Comparison of ENCODE assay signal across 42 mouse cellular contexts in the genomic region with DNA sequence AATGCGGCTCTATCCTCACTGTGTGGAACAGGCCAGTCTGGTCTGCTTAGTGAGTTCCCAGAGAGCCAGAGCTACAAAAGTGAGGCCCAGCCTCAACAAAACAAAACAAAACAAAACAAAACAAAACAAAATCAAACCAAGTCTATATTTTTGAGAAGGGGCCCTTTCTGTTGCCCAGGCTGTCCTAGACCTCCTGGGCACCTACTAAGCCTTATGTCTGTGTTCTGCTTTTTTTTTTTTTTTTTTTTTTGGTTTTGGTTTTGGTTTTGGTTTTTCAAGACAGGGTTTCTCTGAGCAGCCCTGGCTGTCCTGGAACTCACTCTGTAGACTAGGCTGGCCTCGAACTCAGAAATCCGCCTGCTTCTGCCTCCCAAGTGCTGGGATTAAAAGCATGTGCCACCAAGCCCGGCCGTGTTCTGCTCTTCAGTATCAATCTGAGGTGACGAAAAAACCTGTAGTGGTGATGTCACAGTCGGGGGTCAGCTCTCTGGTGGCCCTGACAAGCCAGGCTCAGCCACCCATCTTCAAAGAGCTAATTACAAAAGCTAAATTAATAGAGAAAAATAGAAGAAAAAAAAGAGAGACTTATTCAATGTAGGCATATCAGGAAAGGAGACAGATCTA. TPM values are rescaled to one million over a fixed set of nuclear protein-coding genes. Genes with fewer than 3 reads are reported as not detected.
"Had no signal": no experiment of that assay in that cellular context is flagged by ENCODE, and none has a peak within 500 bp of the region (broad histone marks: within the 10 kb centered on the region; RNA-seq: fewer than 3 reads in every experiment).

No protein-coding gene starts in this region.

RNA-seq across cellular contexts. Expression of a gene that starts 3.6 kb away (rescaled TPM):
- total RNA-seq: heart, postnatal 10 days; heart, postnatal 14 days; heart, postnatal 25 days; heart, postnatal 36 days; heart, postnatal 4 days; hematopoietic stem cell, adult 5-6 weeks; hindbrain, postnatal 0 days; layer of hippocampus, adult 18-20 months; layer of hippocampus, adult 2 months; layer of hippocampus, adult 8-10 months; layer of hippocampus, postnatal 10 days; layer of hippocampus, postnatal 14 days; layer of hippocampus, postnatal 25 days; layer of hippocampus, postnatal 36 days; left cerebral cortex, adult 18-20 months; left cerebral cortex, adult 2 months; left cerebral cortex, adult 8-10 months had no signal
- polyA plus RNA-seq: heart, embryonic 11.5 days; heart, embryonic 12.5 days; heart, embryonic 13.5 days; heart, embryonic 14.5 days; heart, embryonic 15.5 days; heart, embryonic 16.5 days; heart, postnatal 0 days; hindbrain, embryonic 10.5 days; hindbrain, embryonic 11.5 days; hindbrain, embryonic 12.5 days; hindbrain, embryonic 13.5 days; hindbrain, embryonic 14.5 days; hindbrain, embryonic 15.5 days; hindbrain, embryonic 16.5 days; hindbrain, postnatal 0 days; intestine, embryonic 14.5 days; intestine, embryonic 15.5 days; intestine, embryonic 16.5 days; intestine, postnatal 0 days; kidney, adult 2 months; kidney, embryonic 14.5 days; kidney, embryonic 15.5 days; kidney, embryonic 16.5 days; kidney, postnatal 0 days; large intestine, adult 2 months had no signal

RNA-seq across cellular contexts. Expression of a gene that starts 10.3 kb away (rescaled TPM):
- total RNA-seq: heart, postnatal 10 days; heart, postnatal 14 days; heart, postnatal 25 days; heart, postnatal 36 days; heart, postnatal 4 days; hematopoietic stem cell, adult 5-6 weeks; hindbrain, postnatal 0 days; layer of hippocampus, adult 18-20 months; layer of hippocampus, adult 2 months; layer of hippocampus, adult 8-10 months; layer of hippocampus, postnatal 10 days; layer of hippocampus, postnatal 14 days; layer of hippocampus, postnatal 25 days; layer of hippocampus, postnatal 36 days; left cerebral cortex, adult 18-20 months; left cerebral cortex, adult 2 months; left cerebral cortex, adult 8-10 months had no signal
- polyA plus RNA-seq: heart, embryonic 13.5 days; heart, embryonic 14.5 days; heart, embryonic 15.5 days; heart, embryonic 16.5 days; heart, postnatal 0 days; hindbrain, embryonic 12.5 days; hindbrain, embryonic 13.5 days; hindbrain, embryonic 14.5 days; hindbrain, embryonic 15.5 days; hindbrain, embryonic 16.5 days; hindbrain, postnatal 0 days; inflammation-experienced regulatory T-cells, adult 6 months; intestine, postnatal 0 days; large intestine, adult 2 months had no signal
